Mouse (Mus musculus) layer of hippocampus, adult 9-10 months (tissue): Measurements from ENCODE around the gene Ctxn2.

Experiments
- DNase-seq: peaks from one replicate; pipeline ENCODE4 v3.0.0; 2022; ENCODE audit warnings: low spot score

Gene Ctxn2

GRCm38 (mm10) chr2:125196771-125197170, 60.3 kb downstream of the Ctxn2 start:
- no peak for DNase-seq
